Mouse (Mus musculus) left cerebral cortex, adult 11 months (tissue): ENCODE results near the gene Slc37a4.
"Not testable (repeated sequence)": the region's sequence is repeated elsewhere in the genome, so short reads cannot be mapped to it uniquely, and the experiment has no call there.

ENCODE experiments used
- DNase-seq: peaks from one replicate; pipeline ENCODE4 v3.0.0; 2022; ENCODE audit warnings: low spot score

Slc37a4 gene

DNA sequence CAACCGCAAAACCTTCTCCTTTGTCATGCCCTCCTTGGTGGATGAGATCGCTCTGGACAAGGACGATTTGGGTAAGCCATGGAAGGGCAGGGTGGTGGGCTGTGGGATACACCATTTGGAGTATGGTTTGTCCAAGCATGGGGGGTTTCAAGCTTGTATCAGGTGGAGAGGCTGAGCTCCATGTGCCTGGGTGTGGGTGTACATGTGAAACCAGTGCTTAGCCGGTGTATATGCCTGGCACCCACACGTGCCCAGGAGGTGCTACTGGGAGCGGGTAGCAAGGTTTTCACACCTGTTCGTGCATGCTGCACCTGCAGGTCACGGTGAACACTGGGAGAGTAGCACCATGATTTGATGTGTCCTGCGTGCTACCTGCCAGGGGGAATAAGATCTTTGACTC lies 1.9 kb downstream of the Slc37a4 start:
- DNase-seq: no peak

DNA sequence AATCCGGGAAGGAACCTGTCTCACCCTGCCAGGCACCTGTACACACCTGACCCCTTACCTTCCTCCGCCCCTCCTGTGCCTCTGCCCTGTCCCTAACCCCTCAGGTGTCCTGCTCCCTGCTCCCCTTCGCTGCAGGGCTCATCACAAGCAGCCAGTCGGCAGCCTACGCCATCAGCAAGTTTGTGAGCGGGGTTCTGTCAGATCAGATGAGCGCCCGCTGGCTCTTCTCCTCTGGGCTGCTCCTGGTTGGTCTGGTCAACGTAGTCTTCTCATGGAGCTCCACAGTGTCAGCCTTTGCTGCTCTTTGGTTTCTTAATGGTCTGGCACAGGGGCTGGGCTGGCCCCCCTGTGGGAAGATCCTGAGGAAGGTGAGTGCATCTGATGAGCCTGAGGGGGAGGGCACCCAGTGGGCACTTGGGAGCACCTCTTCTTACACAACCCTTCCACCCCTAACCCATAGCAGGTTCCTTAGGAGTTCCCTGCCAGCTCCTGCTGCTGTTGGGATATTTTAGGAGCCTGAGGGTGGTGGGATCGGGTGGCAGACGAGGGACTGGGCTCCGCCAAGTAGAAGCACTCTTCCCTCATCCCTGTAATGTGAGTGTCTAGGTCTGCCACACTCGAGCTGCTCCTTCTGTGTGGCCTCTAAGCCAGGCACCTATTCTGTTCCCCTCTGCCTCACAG lies 2.6 kb downstream of the Slc37a4 start:
- DNase-seq: no peak

DNA sequence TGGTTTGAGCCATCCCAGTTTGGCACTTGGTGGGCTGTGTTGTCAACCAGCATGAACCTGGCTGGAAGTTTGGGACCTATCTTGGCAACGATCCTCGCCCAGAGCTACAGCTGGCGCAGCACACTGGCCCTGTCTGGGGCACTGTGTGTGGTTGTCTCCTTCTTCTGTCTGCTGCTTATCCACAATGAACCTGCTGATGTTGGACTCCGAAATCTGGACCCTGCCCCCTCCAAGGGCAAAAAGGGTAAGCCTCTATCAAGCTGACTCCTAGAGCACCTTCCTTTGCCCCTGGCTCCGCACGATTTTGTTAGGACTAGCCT lies 3.1 kb downstream of the Slc37a4 start:
- DNase-seq: no peak

DNA sequence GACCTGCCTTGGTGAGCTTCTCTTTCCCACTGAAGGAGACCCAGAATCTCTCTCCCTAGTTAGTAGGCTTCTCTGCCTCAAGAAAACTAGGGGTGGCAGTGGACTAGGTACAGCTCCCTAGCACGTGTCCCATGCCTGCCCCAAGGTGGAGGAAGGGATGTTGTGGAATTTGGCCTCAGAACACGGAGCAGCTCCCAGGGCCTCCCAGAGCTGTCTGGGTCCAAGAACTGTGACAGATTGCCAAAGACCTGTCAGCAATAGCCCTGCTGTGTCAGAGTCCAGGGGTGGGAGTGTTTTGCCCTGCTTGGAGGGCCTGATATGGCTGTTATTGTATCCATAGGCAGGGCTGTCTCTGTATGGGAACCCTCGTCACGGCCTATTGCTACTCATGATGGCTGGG lies 4.4 kb downstream of the Slc37a4 start:
- DNase-seq: no peak

DNA sequence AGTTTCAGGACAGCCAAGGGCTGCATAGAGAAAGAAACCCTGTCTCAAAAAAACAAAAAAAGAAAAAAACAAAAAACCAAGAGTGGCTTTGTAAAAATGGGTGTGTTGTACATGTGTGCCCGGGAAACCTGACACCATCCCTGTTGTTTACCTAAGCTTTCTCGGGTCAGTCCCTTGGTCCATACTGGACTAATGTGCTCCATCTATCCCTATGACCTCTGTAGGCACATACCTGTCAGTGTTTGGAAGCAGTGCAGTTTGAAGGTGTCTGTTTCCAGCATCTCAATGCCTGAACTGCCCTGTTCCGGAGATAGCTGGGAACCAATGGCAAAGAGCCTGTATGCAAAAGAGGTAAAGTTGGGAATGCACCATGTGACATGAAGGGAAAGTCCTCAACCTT lies 8.4 kb downstream of the Slc37a4 start:
- no peak for DNase-seq

DNA sequence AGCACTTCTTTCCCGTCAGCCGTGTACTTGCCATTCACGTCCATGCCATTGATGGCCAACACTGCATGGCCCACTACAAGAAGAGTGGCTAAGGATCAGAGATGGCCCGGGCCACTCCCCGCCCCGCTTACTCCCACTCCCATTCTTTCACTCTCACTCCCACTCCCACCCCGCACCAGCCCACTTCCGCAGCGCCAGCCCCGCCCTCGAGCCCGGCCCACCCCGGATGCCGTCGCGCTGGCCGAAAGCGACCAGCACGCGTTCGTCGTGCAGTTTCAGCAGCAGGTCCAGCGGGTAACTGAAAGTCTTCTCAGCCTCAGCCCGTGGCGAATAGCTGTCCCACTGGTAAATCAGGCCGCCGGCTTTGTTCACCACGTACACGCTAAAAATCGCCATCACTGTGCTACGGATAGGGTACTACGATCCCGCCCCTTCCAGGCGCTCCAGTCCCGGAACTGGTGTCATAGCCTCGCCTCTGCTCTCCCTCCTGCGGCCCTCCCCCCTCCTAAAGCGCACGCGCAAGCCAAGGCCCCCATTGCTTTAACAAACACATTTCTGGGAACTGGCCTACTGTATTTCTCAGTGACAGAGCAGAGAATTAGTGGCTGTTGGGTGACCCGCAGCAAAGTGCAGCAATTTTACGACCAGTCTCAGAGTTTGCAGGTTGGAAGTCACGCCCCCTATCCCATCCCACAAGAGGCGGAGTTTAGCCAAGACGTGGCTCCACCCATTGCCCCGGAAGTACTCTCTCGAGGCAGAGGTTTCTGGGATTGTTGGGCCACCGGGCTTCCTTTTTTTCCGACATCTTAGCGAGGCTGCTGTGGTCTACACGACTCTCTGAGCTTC lies 10.5 kb downstream of the Slc37a4 start, which contains the start of the genes Rps25 and Trappc4:
Gene Rps25, plus strand, starts transcription at position 234 of the 846 bp plus-strand sequence.
Gene Trappc4, minus strand, starts transcription at position 695 of the 846 bp plus-strand sequence.
- DNase-seq: peak; percentile 86

DNA sequence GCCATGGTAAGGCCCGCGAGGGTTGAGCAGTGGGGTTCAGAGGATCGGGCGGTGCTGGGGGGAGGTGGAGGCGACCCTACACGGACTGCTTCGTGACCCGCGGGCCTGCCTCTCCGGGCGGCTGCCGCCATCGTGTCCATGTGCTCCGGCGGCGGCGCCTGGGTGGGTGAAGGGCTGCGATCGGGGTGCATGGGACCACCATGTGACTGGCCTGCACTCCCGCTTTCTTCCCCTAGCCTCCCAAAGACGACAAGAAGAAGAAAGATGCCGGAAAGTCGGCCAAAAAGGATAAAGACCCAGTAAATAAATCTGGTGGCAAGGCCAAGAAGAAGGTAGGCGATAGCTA lies 11.1 kb downstream of the Slc37a4 start:
- no peak for DNase-seq

DNA sequence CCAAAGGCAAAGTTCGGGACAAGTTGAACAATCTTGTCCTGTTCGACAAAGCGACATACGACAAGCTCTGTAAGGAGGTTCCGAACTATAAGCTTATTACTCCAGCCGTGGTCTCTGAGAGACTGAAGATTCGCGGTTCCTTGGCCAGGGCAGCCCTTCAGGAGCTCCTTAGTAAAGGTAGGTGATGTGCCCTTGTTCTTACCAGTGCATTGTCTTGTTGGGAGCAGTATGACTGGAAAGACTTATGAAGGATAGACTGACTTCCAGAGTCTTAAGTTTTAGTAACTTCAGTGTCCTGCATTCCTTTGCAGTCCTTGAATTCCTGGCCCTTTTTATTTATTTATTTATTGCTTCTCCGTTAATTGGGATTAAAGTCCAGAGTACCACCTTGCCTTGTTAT lies 12.0 kb downstream of the Slc37a4 start:
- not testable (repeated sequence) for DNase-seq

DNA sequence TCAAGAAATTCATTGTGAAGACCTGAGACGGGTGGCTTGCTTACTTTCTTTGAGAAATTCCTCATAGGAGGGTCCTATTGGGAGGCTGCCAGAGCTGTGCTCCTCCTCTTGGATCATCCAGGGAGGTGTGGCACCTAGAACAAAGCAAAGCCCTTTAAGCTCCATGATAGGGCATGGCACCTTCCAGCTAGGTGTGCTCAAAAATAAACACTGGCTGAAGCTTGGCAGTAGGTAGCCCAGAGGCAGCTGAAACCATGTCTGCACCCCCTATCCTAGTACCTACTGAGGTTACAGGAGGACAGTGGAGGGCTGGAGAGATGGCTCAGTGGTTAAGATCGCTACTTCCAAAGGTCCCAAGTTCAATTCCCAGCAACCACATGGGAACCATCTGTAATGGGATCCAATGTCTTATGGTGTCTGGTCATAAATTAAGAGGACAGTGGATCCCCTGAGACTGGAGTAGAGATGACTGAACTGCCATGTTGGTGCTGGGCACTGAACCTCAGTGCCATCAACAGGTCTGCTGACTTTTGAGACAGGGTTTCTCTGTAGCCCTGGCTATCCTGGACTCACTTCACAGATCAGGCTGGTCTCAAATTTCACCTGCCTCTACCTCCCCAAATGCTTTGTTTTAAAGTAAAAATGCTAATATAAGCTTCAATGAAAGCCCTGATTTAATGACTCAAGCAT lies 14.1 kb downstream of the Slc37a4 start:
- no peak for DNase-seq

DNA sequence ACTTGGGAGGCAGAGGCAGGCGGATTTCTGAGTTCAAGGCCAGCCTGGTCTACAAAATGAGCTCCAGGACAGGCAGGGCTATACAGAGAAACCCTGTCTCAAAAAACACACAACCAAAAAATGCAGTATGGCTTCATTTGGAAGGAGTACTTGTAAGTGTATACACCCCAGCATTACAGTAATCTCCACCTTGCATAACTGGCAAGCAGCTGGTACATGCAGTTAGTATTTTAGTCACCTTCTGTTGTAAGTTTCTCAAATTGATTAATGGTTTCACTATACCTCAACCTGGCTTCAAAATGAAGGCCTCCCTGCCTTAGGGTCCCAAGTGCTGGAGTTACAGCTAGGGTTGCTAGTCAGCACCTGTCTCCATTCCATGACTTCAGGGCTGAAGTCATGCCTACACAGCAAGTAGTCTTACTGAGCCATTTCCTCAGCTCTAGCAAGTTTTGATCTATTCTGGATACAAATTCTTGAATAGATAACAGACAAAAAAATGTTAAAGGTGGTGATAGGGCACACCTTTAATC lies 15.0 kb downstream of the Slc37a4 start:
- no peak for DNase-seq

DNA sequence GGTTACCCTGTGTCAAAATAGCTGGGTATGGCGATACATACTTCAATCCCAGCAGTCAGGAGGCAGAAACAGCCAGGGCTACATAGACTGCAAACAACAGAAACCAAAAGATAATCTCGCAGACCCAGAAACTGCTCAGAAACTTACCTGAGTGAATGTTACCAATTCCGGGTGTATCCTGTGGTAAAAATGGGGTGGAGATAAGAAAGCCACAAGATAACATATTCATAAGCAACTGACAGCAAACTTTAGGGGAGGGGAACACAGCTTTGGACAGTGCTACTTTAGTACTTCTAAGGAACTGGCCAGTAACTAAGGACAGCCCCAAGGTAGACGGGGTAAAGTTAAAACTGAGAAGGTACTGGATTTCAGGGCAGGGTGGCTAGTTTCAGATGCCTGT lies 15.7 kb downstream of the Slc37a4 start:
- no peak for DNase-seq

DNA sequence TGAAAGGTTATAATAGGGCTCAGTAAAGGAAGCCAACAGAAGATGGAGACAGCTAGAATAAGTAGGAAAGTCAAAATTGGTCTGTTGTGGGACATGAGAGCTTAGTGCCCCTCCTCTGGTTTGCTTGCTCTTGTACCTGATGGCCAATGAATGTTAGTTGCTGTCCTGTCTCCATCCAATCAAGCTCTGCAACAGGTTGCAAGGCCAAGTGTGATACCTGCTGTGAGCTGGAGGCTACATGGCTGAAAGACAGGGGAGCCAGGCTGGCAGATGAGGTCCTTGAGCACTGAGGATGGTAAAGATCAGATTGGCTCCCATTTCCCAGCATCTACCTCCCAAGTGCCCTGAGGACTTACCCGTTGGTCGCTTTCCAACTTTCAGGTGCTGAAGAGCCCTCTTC lies 16.1 kb downstream of the Slc37a4 start:
- no peak for DNase-seq

DNA sequence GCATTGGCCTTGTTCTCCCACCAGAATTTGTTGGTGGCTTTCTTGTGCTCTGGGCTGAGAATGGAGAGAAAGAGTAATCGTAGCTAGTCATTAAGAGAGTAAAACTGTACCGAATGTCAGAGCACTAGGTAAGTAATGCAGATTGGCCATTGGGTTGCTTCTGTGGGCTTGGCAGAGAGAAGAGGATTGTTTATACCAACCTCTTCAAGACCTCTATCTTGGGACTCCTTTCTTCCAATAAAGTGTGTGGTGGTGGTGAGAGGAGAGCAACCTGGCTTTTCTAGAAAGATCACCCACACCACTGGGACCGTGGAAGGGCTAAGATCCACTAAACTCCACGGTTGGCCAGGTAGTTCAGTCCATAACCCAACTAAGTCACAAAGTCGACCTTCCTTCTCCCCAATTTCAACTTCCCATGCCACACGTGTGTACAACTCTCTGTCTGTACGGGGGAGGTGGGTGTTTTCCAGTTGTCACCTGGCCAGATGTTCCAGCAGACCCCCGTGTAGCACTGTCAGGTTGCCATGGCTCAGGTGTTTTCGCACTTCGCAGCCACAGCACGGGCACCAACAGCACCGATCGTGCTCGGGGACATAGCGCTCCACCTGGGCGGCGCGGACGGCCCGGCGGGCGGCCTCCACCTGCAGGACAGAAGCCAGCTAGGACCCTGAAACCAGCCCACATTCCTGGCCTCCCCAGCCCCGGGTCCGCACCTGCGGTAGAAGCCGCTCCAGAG lies 20.7 kb downstream of the Slc37a4 start:
- DNase-seq: no peak

DNA sequence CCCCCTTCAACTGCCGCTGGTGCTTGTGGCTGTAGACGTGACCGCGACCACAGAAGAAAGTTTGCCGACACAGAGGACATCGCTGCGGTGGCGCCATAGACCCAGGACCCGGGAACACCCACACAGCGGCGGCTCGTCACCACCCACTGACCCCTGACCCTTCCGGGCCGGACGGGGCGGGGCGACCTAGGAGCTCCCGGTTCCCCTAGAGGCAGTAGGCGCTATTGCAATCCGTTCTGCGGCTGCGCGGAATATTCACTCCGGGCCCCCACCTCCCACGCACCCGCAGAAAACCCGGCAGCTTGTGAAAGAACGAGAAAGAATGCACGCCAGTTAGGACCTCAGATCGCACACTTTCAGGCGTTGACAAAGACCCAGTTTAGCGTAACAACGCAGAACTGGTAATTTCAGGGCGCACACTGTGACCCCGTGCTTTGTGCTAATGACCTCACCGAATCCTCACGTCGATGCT lies 21.3 kb downstream of the Slc37a4 start:
- DNase-seq: peak; percentile 92

DNA sequence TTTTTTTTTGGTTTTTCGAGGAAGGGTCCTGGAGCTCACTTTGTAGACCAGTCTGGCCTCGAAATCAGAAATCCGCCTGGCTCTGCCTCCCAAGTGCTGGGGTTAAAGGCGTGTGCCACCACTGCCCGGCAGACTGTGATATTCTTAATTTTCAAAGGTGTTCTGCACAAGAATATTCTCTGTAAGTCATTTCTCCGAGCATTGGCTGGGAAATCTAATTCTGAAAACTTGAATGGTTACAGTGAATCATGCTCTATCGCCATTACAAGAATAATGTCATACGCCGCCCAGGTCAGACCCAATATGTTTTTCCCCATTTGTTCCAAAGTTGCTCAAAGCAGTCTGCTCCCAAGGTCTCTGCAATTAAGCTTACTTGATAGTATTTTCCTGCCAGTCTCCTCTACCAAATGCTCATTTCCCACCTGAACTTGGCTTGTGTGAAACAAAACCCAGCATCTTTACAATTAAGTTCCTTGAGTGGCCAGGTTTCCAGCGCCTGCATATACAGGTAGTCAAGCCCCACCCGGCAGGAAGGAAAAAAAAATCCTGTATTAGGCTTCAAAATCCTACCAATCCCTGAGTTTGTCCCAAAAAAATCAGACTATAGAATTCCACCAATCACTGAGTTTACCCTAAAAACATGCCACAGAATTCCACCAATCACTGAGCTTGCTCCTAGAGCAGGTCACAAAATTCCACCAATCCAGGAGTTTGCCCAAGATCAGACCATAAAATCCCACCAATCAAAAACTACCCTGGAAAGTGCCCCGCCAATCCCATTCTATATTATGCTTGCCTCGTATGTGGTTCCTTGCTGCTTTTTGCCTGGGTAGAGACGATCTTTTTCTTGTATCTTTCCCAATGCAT lies 22.1 kb downstream of the Slc37a4 start, which contains the start of gene Ccdc84:
Gene Ccdc84, minus strand, starts transcription at position 51 of the 867 bp plus-strand sequence.
- no peak for DNase-seq

DNA sequence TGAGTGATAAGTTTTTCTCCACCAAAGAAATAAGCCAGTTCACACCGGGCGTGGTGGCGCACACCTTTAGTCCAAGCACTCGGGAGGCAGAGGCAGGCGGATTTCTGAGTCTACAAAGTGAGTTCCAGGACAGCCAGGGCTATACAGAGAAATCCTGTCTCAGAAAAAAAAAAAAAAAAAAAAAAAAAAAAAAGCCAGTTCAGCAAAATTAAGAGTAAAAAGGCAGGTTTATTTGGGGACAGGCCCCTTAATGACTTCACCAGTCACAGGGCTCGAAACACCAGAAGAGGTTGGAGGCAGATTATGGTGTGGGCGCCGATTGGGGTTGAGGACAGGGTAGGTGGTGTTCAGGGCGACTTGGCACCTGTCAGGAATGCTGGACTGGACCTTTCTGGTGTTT lies 23.1 kb downstream of the Slc37a4 start:
- not testable (repeated sequence) for DNase-seq

DNA sequence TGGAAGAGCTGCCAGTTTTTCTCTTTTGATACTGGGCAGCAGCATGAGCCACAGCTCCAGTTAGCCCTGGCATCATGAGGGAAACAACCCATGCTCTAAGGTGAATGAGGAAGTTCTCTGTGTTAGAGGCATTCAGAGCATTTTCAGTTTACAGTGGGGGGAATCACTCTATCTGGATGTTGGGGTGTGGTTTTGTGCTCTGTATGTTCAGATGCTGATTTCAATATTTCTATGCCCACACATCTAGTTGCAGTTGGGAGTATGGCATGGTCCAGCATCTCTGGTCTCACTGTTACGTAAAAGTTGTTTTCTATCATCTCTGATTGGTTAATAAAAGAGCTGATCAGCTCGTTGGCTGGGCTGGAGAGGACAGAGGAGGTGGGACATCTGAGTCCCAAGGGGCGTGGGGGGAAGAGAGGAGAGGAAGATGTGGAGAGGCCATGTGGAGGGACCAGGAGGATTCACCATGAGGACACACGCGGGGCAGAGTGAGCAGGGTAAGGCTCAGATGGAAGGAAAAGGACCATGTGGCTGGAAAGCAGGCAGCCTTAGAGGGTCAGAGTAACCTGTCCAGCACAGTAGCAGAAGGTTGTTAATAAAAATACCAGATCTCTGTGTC lies 23.7 kb downstream of the Slc37a4 start:
- DNase-seq: no peak

DNA sequence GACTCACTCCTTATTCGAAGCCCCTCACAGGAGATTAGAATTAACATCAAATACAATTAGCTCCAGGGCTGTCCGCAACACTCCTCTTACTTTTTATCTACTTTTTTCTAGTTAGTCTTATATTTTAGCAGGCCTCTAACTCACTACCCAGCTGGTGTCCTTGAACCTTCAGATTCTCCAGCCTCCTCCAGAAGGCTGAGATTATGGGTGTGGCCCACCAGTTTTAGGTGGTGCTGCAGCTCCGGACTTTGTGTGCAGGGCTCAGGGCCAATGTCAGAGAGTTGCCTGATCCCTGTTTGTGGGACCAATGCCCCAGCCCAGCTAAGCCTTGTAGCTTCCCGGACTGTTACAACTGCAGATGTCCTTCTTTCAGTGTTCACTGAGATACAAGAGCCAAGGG lies 26.9 kb downstream of the Slc37a4 start:
- no peak for DNase-seq

DNA sequence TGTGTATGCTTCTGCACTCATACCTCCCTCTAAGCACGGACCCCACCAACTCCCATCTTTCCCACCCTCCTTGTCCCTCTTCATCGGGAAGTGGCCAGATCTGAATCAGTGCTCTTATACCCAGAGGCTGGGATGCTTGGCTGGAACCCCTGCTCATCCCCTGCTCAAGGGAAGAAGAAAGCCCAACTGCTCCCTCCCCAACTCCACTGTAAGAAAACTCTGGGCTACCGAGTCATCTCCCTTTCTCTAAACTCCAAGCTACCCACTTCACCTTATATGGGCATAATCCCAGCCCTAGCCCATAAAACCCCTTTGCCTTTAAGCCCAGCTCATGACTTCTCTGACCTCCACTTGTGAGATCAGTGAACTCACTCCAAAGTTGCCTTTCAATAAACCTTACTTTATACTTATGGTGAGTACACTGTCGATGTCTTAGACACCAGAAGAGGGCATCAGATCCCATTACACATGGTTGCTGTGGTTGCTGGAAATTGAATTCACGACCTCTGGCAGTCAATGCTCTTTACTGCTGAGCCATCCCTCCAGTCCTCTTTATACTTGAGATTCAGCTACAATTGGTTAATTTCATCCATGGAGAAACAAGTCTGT lies 36.0 kb downstream of the Slc37a4 start:
- DNase-seq: no peak

DNA sequence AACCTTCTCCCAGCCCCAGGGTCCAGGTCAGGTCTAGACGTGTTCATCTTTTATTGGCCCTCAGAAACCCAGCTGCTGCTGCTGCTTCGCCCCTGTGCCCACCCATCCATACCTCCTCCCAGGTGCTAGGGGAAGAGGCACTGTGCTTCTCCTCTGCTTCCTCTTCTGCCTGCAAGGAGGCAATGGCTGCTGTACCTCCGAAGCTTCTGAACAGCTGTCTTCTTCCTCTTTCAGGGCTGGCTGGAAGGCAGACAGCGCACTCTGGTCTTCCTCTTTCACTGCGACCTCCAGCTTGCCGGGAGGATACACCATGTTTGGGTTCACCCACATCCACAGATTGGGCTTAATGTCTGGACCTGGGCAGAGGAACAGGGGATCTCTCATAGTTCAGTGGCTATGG lies 39.1 kb downstream of the Slc37a4 start:
- no peak for DNase-seq
